Mouse (Mus musculus) cerebellum, postnatal 36 days (tissue): ENCODE data around the gene Grk6.
A peak's percentile ranks its signal among the peaks of the same experiment; 100 is the strongest.

ENCODE experiments used
- DNase-seq, 2 experiments: peaks; one replicate each; pipeline ENCODE4 v3.0.0; 2021 to 2022; ENCODE audit warnings: mixed read lengths in 2 of 2

Gene Grk6

GRCm38 (mm10) chr13:55444937-55445315 is at the start of gene Grk6:
Gene Grk6 (plus strand): TSS chr13:55445072.
- DNase-seq = peak; percentile 99

GRCm38 (mm10) chr13:55398088-55398487 is 46.8 kb upstream of the Grk6 start, which contains the start of gene Slc34a1:
Gene Slc34a1 (plus strand): TSS chr13:55398187.
- no peak for DNase-seq

DNA sequence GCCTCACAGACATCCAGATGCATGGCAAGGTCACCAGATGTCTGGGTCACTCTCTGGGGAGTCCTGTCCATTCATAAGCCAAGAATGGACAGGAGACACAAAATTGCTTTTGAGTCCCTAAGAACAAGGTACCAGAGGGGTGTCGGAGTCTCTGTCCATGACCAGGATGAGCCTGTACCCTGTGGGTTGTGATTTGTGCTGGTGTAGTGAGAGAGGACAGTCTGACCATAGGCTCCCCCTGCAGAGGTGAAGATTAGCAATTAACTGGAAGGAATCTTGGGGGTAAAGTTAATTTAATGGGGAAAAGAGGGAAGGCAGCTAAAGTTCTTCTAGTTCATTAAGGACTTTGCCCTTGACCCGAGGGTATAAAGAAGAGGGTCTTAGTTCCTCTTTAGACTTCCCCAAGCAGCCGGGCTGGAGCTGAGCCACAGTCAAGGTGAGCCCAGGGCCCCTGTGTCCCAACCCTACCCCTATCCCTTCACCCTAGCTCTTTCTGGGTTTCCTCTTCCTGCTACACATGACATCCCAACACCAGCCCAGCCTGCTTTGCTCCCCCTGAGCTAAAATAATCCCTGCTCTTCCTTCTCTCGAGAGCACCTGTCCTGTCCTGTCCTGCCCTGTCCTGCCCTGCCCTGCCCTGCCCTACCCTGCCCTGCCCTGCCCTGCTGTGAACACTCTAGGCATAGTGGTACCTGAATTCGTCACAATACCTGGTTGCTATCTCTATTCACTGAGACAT is 45.4 kb upstream of the Grk6 start:
- no peak for DNase-seq

GRCm38 (mm10) chr13:55400039-55400346 is 44.9 kb upstream of the Grk6 start:
- DNase-seq = no peak

DNA sequence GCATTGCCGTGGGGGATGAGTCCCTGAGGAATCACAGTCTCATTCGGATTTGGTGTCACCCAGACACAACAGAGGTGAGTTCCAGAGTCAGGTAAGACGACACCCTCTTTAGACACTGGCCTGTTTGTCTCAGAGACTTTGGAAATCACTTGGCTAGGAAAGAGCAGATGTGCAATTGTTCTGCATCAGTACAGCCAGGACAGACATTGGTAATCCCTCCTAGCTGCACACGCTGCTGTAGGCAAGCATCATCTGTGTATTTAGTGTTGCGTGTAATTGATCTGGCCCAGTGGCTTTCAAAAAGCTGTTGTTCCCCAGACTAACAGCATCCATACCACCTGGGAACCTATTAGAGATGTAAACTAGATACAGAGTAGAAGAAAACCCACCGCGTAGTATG is 41.6 kb upstream of the Grk6 start:
- DNase-seq = no peak

GRCm38 (mm10) chr13:55403935-55404852 is 40.7 kb upstream of the Grk6 start:
- no peak for DNase-seq

- peak; percentile 71 to 77 for DNase-seq
Measured at GRCm38 (mm10) chr13:55404853-55405782, 39.8 kb upstream of the Grk6 start.

- no peak for DNase-seq
Measured at GRCm38 (mm10) chr13:55405783-55406390, 39.0 kb upstream of the Grk6 start.

DNA sequence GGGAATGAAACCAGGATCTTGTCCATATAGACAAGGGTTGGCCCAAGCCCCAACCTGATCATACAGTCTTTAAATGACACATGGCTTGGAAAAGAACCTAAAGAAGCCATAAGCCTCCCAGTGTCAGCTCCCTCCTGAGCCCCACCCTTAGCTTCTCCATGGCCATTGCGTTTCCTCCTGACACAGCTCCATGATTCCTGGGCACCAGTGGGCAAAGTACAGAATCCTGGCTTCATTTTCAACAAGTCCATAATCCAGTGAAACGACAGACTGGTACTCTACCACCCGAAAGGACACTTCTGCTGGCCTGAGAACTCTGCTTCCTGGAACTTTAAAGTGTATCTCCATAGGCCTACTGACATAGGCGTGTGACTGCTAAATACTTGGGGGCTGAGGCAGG is 37.5 kb upstream of the Grk6 start:
- no peak for DNase-seq

DNA sequence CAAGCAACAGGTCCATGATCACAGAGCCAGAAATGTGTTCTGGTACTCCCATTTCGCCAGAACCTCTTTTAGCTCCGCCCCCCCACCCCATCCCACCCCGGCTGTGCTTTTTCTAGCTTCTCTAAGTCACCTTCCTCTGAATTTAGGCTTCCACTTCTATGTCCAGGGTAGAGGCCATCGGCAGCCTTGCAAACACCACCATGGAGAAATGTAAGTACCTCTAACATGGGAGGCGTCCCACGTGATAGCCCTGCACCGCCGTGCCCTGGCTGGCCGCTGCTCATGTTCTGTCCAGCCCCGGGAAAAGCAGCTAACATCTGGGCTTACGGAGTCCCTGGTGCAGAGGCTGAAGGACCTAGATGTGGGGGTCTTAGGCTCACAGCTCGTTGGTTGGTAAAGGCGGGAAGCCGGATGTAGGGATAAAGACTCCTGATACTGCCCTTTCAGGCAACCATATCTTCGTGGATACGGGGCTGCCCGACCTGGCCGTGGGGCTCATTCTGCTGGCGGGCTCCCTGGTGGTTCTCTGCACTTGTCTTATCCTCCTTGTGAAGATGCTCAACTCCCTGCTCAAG is 36.2 kb upstream of the Grk6 start:
- DNase-seq = no peak

DNA sequence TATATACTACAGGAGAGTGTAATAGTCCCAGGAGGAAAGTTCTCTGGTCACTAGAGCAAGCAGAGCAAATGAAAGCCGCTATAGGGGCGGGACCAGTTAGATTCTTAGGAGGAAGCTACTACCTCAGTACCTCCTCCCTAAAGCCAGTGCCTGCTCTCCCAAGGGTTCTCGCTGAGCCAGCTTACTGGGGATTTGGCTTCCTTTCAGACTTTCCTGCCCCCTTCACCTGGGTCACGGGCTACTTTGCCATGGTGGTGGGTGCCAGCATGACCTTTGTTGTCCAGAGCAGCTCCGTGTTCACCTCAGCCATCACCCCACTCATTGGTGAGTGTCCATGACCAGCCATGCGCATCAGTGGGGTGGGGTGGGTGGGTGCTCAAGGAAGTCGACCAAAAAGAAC is 33.0 kb upstream of the Grk6 start:
- DNase-seq = no peak

DNA sequence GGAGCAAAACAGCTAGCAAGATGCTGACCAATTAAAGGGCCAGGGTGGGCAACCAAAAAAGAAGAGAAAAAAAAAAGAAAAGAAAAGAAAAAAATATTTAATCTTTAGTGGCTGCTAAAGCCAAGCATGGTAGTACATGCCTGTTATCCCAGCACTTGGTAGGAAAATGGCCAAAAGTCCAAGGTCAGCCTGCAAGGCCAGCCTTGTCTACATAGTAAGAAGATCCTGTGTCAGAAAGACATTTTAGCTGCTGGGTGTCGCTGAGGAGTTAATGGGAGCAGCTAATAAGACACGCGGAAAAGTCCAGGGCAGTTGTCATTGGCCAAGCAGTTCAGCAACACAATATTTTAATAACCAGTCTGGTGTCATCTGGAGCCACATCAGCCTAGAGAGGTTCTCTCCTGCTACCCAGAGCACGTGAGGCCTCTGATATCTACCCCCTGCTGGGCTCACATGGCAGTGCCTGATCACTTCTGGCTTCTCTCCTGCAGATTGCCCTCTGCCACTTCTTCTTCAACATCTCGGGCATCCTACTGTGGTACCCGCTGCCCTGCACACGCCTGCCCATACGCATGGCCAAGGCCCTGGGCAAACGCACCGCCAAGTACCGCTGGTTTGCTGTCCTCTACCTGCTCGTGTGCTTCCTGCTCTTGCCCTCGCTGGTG is 32.1 kb upstream of the Grk6 start:
- DNase-seq = no peak

GRCm38 (mm10) chr13:55413333-55413732 is 31.5 kb upstream of the Grk6 start:
- no peak for DNase-seq

DNA sequence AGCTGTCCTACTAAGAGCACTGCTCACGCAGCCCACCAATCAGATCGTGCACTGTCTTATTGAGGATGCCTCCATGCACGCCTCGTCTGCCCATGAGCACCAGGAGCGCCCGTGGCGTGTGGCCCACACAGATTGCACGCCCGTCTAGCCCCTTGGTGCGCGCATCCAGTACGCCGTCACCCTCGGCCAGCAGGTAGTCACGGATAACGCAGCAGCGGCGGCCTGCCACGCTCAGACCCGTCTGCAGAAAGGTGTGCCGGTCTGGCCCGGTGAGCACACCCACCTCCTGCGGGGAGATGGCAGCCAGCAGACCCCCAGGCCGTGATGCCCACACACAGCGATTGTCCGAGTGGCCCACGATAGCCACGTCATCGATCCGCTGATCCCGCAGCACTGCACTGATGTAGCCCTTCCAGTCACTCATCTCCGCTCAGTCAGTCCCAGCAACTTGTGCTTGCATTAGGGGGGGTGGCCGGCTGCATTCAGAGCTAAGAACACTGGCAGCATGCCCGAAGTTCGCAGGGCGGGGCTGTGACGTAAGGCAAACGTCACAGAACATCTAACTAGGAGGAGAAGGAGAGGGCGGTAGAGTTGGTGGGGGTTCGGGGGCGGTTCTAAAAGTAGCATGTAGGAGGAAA is 30.0 kb upstream of the Grk6 start, which contains the start of gene Pfn3:
Gene Pfn3, minus strand, starts transcription at position 490 of the 638 bp plus-strand sequence.
- peak; percentile 14 to 19 for DNase-seq

DNA sequence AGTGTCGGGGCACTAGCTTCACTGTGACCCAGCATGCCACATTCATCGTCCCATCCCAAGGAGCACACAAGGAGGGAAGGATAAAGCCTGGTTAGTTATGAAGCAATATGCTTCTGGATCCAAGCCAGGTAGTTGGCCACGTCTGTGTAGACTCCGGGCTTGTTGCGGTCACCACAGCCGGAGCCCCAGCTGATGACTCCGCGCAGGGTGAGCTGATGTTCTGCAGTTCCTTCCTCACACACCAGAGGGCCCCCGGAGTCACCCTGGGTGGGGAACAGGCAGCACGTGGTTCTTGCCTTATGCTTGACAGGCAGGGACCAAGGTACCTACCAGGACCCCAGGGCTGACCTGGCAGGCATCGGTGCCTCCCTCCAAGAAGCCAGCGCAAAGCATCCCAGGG is 26.9 kb upstream of the Grk6 start:
- peak; percentile 84 to 88 for DNase-seq

- DNase-seq = no peak
Measured at GRCm38 (mm10) chr13:55419142-55419541, 25.7 kb upstream of the Grk6 start.

GRCm38 (mm10) chr13:55420018-55420932 is 24.6 kb upstream of the Grk6 start:
- DNase-seq = no peak

DNA sequence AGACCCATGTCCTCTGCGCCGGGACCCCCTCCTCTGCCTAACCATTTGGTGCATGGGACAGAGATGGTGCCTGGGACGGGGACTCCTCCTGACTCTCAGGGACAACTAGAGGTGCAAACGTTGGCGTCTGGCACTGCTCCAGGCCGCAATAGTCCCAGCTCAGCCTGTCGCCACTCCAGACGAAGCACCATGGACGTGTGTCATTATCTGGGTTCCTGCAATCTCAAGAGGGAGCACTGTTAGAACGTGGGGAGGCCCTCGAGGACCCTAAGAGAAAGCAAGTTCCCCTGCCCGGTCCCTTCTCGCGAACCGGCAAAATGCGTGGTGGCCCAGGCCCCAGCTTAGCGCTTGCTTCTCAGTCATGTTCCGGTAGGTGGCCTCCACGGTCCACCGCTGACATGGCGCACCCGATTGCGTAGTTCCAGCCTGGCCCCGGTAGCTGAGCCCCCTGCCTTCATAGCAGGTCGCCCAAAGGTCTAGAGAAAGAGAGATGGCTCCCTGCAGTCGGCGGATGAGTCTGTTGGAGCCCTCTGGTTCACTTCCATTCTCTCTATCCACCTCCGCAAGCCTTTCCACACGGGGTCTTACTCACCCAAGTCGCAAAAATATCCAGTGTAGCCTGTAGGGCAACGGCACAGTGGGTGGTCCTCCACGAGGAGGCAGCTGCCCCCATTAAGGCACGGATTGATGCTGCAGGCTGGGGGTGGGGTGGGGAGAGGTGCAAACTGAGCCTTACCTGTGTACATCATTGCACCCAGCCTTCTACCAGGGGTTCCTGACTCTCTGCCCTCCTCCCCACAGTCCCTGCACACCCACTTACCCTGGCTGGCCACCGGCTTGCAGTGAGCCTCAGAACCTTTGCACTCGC is 23.7 kb upstream of the Grk6 start:
- DNase-seq = peak; percentile 57 to 64

GRCm38 (mm10) chr13:55426613-55427012 is 18.3 kb upstream of the Grk6 start, which contains the start of gene F12:
Gene F12 (minus strand): TSS chr13:55426793.
- DNase-seq = no peak
